Mouse (Mus musculus) limb, embryonic 11.5 days (tissue): ENCODE measurements around the gene Plcb2. TPM values are rescaled to one million over a fixed set of nuclear protein-coding genes. Genes with fewer than 3 reads are reported as not detected.

Source experiments
- ATAC-seq: fragments of 200-750 bp; cut with Nextera tagmentation; 2 replicates; pipeline ENCODE4 v1.8.0; 2017; ENCODE audit warnings: low read depth; ENCODE audit not compliant: insufficient number of reproducible peaks, low FRiP score, low TSS enrichment
- DNase-seq: peaks from one replicate; pipeline ENCODE4 v3.0.0-alpha.2; 2015; ENCODE audit warnings: low spot score
- H3K27ac ChIP-seq: fragments of 300-500 bp; sonication (generic); replicated peaks from 2 replicates; pipeline ENCODE4 v1.5.1; 2014; ENCODE audit warnings: low read depth, mild to moderate bottlenecking, low read length
- H3K27me3 ChIP-seq: fragments of 300-500 bp; sonication (generic); 2 replicates; pipeline ENCODE4 v1.6.1; 2014; ENCODE audit warnings: mild to moderate bottlenecking, low read length, mixed read lengths; ENCODE audit not compliant: control insufficient read depth, insufficient read depth
- H3K36me3 ChIP-seq: fragments of 300-500 bp; sonication (generic); 2 replicates; pipeline ENCODE4 v1.6.1; 2014; ENCODE audit warnings: mild to moderate bottlenecking, low read length, moderate library complexity, mixed read lengths; ENCODE audit not compliant: control insufficient read depth, insufficient read depth
- H3K4me1 ChIP-seq: fragments of 300-500 bp; sonication (generic); 2 replicates; pipeline ENCODE4 v1.6.1; 2014; ENCODE audit warnings: low read length, mixed read lengths; ENCODE audit not compliant: control insufficient read depth, insufficient read depth
- H3K4me2 ChIP-seq: fragments of 300-500 bp; sonication (generic); 2 replicates; pipeline ENCODE4 v1.6.1; 2014; ENCODE audit warnings: low read depth, mild to moderate bottlenecking, moderate library complexity; ENCODE audit not compliant: severe bottlenecking
- H3K4me3 ChIP-seq: fragments of 300-500 bp; sonication (generic); 2 replicates; pipeline ENCODE4 v1.5.1; 2014; ENCODE audit warnings: low read depth, low read length
- H3K9ac ChIP-seq: fragments of 300-500 bp; sonication (generic); 2 replicates; pipeline ENCODE4 v1.6.1; 2014; ENCODE audit warnings: mild to moderate bottlenecking, low read length
- H3K9me3 ChIP-seq: fragments of 300-500 bp; sonication (generic); 2 replicates; pipeline ENCODE4 v1.6.1; 2016; ENCODE audit warnings: low read length; ENCODE audit not compliant: control insufficient read depth
- WGBS: fragments of 180-500 bp; shearing (Covaris S2); extraction: QIAGEN DNeasy Blood & Tissue Kit; methylation state at CpG from one replicate; pipeline ENCODE4 v1.1.7; 2014; 5-methylcytosine and 5-hydroxymethylcytosine counted together
- polyA plus RNA-seq: library from polyadenylated mRNA; unstranded; fragments of >200 nt; fragmentation: Nextera tagmentation; extraction: Ambion mirVana; gene quantifications from 2 replicates; pipeline ENCODE4 v1.2.1, GENCODE M21; 2014

Plcb2 gene
- polyA plus RNA-seq, 1 experiment from 2014 or later, result 0.57 TPM

DNA sequence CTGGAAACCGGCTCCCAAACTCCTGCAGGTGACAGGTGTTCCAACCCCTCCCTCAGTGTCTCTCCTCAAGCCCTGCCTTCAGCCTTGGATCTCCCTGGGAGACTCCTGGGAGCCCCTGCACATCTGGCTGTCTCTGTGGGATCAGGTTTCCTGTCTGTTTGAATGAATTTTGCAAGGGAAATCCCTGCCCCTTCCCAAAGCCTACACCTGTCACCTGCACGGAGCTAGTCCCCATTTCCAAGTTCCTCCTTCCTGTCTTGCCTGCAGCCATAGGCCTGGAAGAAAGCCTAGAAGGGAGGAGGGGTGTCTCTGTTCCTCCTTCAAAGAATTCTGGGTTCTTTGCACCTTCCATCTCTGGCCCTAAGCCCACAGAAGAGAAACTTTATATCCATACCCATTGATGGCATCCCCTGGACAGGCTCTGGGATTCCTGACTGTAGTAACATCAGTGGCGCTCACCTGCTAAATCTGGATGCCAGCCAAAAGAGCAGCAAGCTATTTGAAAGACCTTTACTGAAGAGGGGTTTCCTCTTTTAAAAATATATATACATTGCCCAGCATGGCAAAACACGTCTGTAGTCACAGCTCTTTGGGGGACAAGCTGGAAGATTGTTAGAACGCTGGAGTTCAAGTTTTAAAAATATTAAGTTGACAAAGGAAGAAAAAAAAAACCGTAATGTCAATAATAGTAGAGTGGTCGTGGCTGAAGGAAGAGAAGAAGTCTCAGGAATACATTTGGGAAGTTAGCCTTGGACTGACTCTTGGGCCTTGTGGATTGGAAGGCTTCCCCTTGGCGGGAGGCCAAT is 1.8 kb upstream of the Plcb2 start:
- Histone ChIP-seq H3K4me2 (no peak overlapping the region), H3K4me1 (peaks cover 11% of the 10 kb centered on the region), H3K27ac (no peak overlapping the region), H3K27me3 (peaks cover 6% of the 10 kb centered on the region; the same call in 1 of the 2 replicates), H3K9ac (no peak overlapping the region), H3K36me3 (no peaks in the 10 kb centered on the region), H3K4me3 (no peak overlapping the region), H3K9me3 (no peaks in the 10 kb centered on the region)
- ATAC-seq (no peak), DNase-seq (no peak)
- 27% methylated on average over 8 of the region's 8 CpGs for WGBS

DNA sequence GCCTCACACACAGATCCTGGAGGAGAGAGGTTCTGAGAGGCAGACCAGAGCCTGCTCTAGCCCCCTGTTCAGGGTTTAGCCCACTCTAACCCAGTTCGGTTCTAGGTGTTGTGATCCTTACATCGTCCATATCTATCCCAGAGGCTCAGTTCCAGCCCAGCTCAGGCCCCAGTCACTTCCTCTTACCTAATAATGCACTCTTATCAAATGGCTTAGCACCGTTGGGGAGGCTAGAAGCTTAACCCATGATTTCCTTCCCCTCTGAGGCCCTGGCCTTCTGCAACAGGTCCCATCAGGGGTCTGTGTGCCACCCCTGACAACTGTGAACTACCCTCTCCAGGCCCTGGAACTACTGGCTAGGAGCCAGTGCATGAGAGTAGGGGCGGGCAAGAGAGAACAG is 956 bp upstream of the Plcb2 start:
- H3K27me3 ChIP-seq, result peaks cover 6% of the 10 kb centered on the region; the same call in 1 of the 2 replicates
- H3K4me2 ChIP-seq, result no peak overlapping the region
- H3K4me3 ChIP-seq, result no peak overlapping the region
- H3K9me3 ChIP-seq, result no peaks in the 10 kb centered on the region
- WGBS, result 35% methylated on average over 4 of the region's 4 CpGs
- 0 out of 2 replicates have a peak overlapping the region, but pooled peaks have one; percentile 22 for H3K9ac ChIP-seq
- no peak overlapping the region for H3K27ac ChIP-seq
- no peak for ATAC-seq
- peaks cover 11% of the 10 kb centered on the region for H3K4me1 ChIP-seq
- no peak for DNase-seq
- no peaks in the 10 kb centered on the region for H3K36me3 ChIP-seq

DNA sequence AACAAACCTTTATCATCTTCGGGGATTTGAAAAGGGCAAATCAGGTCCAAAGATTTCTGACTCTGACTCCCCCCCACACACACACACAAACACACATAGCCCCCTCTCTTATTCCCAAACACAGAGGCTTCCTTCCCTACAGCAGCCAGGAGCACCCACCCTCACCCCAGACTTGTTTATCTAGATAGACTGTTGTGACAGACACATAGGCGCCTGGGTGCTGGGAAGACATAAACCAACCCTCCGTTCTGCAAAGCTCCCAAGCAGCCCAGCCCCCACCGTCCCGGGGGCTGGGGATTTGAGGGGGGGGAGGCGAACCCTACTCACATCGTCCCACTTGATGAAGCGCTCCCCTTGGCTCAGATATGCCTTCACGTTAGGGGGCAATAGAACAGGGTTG is 327 bp downstream of the Plcb2 start:
- DNase-seq (no peak), ATAC-seq (no peak)
- Histone ChIP-seq H3K27me3 (peaks cover 6% of the 10 kb centered on the region; the same call in 1 of the 2 replicates), H3K36me3 (no peaks in the 10 kb centered on the region), H3K4me2 (no peak overlapping the region), H3K4me3 (no peak overlapping the region), H3K9me3 (no peaks in the 10 kb centered on the region), H3K27ac (no peak overlapping the region), H3K9ac (no peak overlapping the region), H3K4me1 (peaks cover 11% of the 10 kb centered on the region)
- WGBS, result 17% methylated on average over 9 of the region's 9 CpGs

DNA sequence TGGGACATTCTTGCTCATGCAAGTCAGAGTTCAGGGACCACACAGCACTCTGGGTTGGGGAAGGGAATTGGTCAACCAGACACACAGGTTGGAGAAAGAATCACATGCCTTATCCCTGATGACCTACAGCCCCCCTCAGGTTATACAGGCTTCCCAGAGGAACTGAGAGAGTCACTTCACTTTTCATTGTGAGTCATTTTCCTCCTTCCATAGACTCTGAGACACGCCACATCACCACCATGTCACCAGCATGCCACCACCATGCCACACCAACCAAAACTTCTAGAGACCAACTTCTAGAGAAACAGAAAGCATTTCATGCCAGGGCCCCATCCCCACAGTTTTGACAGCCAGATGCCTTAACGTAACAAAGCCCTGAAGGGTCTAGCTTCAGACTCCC is 1.4 kb downstream of the Plcb2 start:
- Histone ChIP-seq H3K27ac (no peak overlapping the region), H3K9ac (no peak overlapping the region), H3K4me2 (no peak overlapping the region), H3K27me3 (peaks cover 6% of the 10 kb centered on the region; the same call in 1 of the 2 replicates), H3K4me1 (peaks cover 11% of the 10 kb centered on the region), H3K36me3 (no peaks in the 10 kb centered on the region), H3K9me3 (no peaks in the 10 kb centered on the region), H3K4me3 (no peak overlapping the region)
- ATAC-seq (no peak), DNase-seq (no peak)
- 80% methylated on average over 2 of the region's 2 CpGs for WGBS

DNA sequence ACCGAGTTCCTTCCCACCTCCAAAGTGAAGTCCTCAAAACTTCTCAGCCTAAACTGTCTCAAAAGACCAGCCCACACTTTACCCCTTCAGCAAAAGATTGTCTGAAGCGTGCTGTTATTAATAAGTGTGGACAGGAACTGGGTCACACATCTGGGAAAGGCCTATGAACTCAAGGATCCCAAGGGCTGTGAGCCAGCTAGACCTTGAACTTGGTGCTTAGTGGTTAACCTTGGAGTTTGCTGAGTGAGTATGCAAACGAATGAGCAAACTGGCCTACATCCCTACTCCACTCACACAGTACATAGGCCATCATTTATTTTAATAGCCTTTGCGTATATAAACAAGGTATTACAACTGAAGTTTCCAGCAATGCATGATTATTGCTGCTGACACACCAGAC is 2.7 kb downstream of the Plcb2 start:
- H3K27me3 ChIP-seq, result no peaks in the 10 kb centered on the region
- 86% methylated on average over 4 of the region's 4 CpGs for WGBS
- no peak overlapping the region for H3K27ac ChIP-seq

DNA sequence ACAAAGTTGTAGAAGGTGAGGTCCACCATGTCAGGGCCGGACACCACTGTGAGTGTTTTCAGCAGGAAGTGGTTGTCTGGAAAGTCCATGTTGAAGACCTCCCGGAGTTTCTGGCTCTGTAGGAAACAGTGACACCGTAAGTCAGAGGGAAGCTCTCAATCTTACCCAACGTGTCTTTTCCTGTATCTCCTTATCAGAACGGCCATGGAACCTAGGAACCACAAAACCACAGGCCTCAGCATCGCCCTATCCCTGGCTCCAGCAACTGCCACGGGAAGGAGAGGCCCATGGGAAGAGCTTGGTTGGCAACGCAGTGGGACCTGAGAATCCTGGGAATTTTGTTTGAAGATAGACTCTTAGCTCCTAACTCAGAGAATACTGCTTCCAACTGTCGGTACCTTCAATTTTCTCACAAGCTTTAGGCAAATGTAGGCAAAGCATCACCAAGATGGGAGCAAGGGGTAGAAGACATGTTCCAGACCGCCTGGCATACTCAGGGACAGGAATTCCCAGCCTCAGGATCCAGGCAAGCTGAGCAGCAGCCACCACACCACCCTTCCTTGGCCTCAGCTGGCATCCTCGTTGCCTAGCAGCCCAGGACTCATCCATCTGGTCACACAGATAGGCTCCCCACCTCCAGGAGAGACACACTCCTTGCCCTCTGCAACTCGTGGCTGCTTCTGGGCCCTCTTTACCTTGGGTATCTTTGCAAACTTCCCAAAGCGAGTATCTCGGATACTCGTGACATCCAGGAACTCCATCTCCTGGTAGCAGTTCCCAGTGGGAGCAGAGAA is 4.3 kb downstream of the Plcb2 start:
- H3K27me3 ChIP-seq, result no peaks in the 10 kb centered on the region
- H3K27ac ChIP-seq, result no peak overlapping the region
- 82% methylated on average over 15 of the region's 15 CpGs for WGBS
- H3K4me2 ChIP-seq, result no peak overlapping the region
- H3K9me3 ChIP-seq, result no peaks in the 10 kb centered on the region
- no peak overlapping the region for H3K4me3 ChIP-seq
- peaks cover 10% of the 10 kb centered on the region for H3K4me1 ChIP-seq
- H3K9ac ChIP-seq, result no peak overlapping the region
- H3K36me3 ChIP-seq, result no peaks in the 10 kb centered on the region
- DNase-seq, result no peak
- ATAC-seq, result no peak

More for the DNA sequence above, 2.7 kb downstream of the Plcb2 start:
- no peaks in the 10 kb centered on the region for H3K36me3 ChIP-seq
- DNase-seq (no peak), ATAC-seq (no peak)
- H3K9ac ChIP-seq, result no peak overlapping the region
- no peak overlapping the region for H3K4me3 ChIP-seq
- H3K4me2 ChIP-seq, result no peak overlapping the region
- H3K4me1 ChIP-seq, result peaks cover 11% of the 10 kb centered on the region
- no peaks in the 10 kb centered on the region for H3K9me3 ChIP-seq

DNA sequence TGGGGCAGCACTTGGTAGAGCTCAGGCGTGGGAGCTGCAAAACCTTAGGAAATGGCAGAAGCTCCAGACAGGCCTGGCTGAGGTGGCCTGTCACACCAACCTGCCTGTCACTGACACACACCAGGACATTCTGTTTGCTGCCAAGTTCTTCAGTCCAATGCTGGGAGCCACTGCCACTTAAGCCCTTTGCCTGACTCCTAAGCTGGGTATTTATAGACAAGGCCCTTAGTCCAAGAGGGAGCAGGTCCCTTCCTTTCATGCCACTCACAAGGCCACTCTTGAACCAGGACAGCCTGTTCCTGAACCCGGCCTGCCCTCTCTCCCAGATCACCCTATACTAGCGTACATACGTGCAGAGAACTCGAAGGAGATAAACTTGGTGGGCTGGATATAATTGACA is 11.6 kb downstream of the Plcb2 start:
- H3K9ac ChIP-seq, result no peak overlapping the region
- H3K27me3 ChIP-seq, result peaks cover 13% of the 10 kb centered on the region
- WGBS, result 84% methylated on average over 5 of the region's 5 CpGs
- no peaks in the 10 kb centered on the region for H3K9me3 ChIP-seq
- H3K4me1 ChIP-seq, result peaks cover 1% of the 10 kb centered on the region
- ATAC-seq, result no peak
- H3K4me3 ChIP-seq, result no peak overlapping the region
- no peak for DNase-seq
- no peaks in the 10 kb centered on the region for H3K36me3 ChIP-seq
- no peak overlapping the region for H3K27ac ChIP-seq
- no peak overlapping the region for H3K4me2 ChIP-seq

DNA sequence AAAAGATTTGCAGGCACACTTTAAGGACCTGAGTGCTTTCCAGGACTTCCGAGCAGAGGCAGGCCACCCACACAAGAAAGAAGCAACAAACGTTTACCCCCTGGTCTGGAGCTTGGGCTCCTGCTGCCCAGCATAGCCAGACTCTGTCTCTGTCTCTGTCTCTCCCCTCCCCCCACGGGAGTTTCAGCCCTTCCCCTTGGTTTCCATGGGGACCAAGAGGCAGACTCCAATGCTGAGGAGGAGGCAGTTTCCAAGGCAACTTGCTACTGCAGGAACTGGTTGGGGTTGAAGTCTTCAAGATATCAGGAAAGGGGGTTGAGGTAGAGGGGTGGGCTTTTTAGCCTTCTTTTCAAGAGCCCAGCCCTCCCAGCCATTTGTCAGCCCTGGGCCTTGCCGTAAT is 14.0 kb downstream of the Plcb2 start:
- ATAC-seq (no peak), DNase-seq (no peak)
- no peak overlapping the region for H3K27ac ChIP-seq
- H3K4me1 ChIP-seq, result peaks cover 13% of the 10 kb centered on the region
- H3K4me3 ChIP-seq, result no peak overlapping the region
- no peaks in the 10 kb centered on the region for H3K36me3 ChIP-seq
- no peak overlapping the region for H3K4me2 ChIP-seq
- peaks cover 32% of the 10 kb centered on the region for H3K27me3 ChIP-seq
- WGBS, result 41% methylated on average over 4 of the region's 4 CpGs
- no peak overlapping the region for H3K9ac ChIP-seq
- H3K9me3 ChIP-seq, result no peaks in the 10 kb centered on the region
